Mouse (Mus musculus) ES-E14 (cell line): Measurements from ENCODE around the gene Selenbp1. TPM values are rescaled to one million over a fixed set of nuclear protein-coding genes. Genes with fewer than 3 reads are reported as not detected.
"Not testable (repeated sequence)": the region's sequence is repeated elsewhere in the genome, so short reads cannot be mapped to it uniquely, and the experiment has no call there.

Experiments used
- DNase-seq: peaks from one replicate; pipeline ENCODE4 v3.0.0-alpha.2; 2013; ENCODE audit warnings: low read depth, low spot score
- H3K27ac ChIP-seq: 2 replicates; pipeline ENCODE4 v1.5.1; 2012; ENCODE audit warnings: low read depth, mild to moderate bottlenecking, low read length, moderate library complexity, mixed read lengths; ENCODE audit not compliant: poor library complexity, insufficient read depth, severe bottlenecking
- H3K36me3 ChIP-seq: 2 replicates; pipeline ENCODE4 v1.6.1; 2012; ENCODE audit warnings: mild to moderate bottlenecking, low read length, moderate library complexity, mixed read lengths; ENCODE audit not compliant: control insufficient read depth, poor library complexity, insufficient read depth, severe bottlenecking
- H3K4me1 ChIP-seq, 2 experiments: fragments of 150-350 bp in 1 of 2; sonication (generic) in 1 of 2; 2 replicates each; pipeline ENCODE4 v1.6.1; 2012; ENCODE audit warnings: low read length in 2 of 2, mild to moderate bottlenecking in 1 of 2, mixed read lengths in 1 of 2; ENCODE audit not compliant: control insufficient read depth in 2 of 2, insufficient read depth in 2 of 2, poor library complexity in 1 of 2
- H3K4me3 ChIP-seq, 2 experiments: fragments of 150-350 bp in 1 of 2; sonication (generic) in 1 of 2; 2 replicates each; pipeline ENCODE4 v1.5.1; 2012; ENCODE audit warnings: low read length in 2 of 2, low read depth in 1 of 2, mild to moderate bottlenecking in 1 of 2, mixed read lengths in 1 of 2; ENCODE audit not compliant: insufficient read depth in 1 of 2, poor library complexity in 1 of 2, severe bottlenecking in 1 of 2
- H3K9ac ChIP-seq: 2 replicates; pipeline ENCODE4 v1.6.1; 2012; ENCODE audit warnings: low read depth, mild to moderate bottlenecking, low read length, mixed read lengths; ENCODE audit not compliant: poor library complexity, insufficient read depth, severe bottlenecking
- H3K9me3 ChIP-seq: fragments of 150-350 bp; sonication (generic); 2 replicates; pipeline ENCODE4 v1.6.1; 2012; ENCODE audit warnings: low read depth, mild to moderate bottlenecking, low read length; ENCODE audit not compliant: control insufficient read depth, insufficient read depth
- CHD2 ChIP-seq: IDR thresholded peaks from 2 replicates; pipeline ENCODE4 v1.6.1; 2014; ENCODE audit warnings: mild to moderate bottlenecking, low read depth, low read length, inconsistent platforms
- HCFC1 ChIP-seq: IDR thresholded peaks from 2 replicates; pipeline ENCODE4 v1.6.1; 2012; ENCODE audit warnings: low read length, inconsistent platforms, borderline replicate concordance; ENCODE audit not compliant: insufficient read depth
- MAFK ChIP-seq: IDR thresholded peaks from 2 replicates; pipeline ENCODE4 v1.6.1; 2014; ENCODE audit warnings: mild to moderate bottlenecking, low read depth, low read length, inconsistent platforms; ENCODE audit not compliant: insufficient read depth
- ZC3H11A ChIP-seq: IDR thresholded peaks from 2 replicates; pipeline ENCODE4 v1.6.1; 2012; ENCODE audit warnings: low read depth, mild to moderate bottlenecking, inconsistent platforms, low read length, borderline replicate concordance
- ZNF384 ChIP-seq: IDR thresholded peaks from 2 replicates; pipeline ENCODE4 v1.6.1; 2012; ENCODE audit warnings: low read depth, low read length, inconsistent platforms
- in situ Hi-C, 2 experiments: fragments of 600-800 bp; cut with MboI; formaldehyde crosslinking; loops; one replicate each; pipeline ENCODE4 v1.15.1; 2025; ENCODE audit warnings: low sequenced_read_pairs in 2 of 2, inconsistent platforms in 1 of 2; ENCODE audit not compliant: unreplicated experiment in 2 of 2
- total RNA-seq: library from RNA; depleted of rRNA; stranded (reverse); fragments of 300-350 nt; gene quantifications from 2 replicates; pipeline ENCODE4 v1.2.3, GENCODE M21; 2012

Selenbp1 gene
- total RNA-seq, 1 experiment = 1.5 TPM

GRCm38 (mm10) chr3:94922333-94922732 lies 10.5 kb upstream of the Selenbp1 start:
- Histone ChIP-seq H3K4me1 (peaks cover 2 to 9% of the 10 kb centered on the region in 2 experiments; a peak in 3 of 4 replicates), H3K27ac (no peak overlapping the region), H3K9me3 (no peaks in the 10 kb centered on the region), H3K36me3 (no peaks in the 10 kb centered on the region), H3K4me3 (no peak overlapping the region), H3K9ac (no peak overlapping the region)
- no peak for TF ChIP-seq CHD2
- TF ChIP-seq HCFC1 = no peak
- no peak for TF ChIP-seq MAFK
- TF ChIP-seq ZNF384 = no peak
- TF ChIP-seq ZC3H11A = no peak
- in situ Hi-C loops = no loop called here
- no peak for DNase-seq

GRCm38 (mm10) chr3:94924688-94925087 lies 8.2 kb upstream of the Selenbp1 start:
- in situ Hi-C loops = no loop called here
- no peak overlapping the region for H3K27ac ChIP-seq
- no peaks in the 10 kb centered on the region for H3K9me3 ChIP-seq
- H3K4me1 ChIP-seq = peaks cover 0 to 2% of the 10 kb centered on the region in 2 experiments; a peak in 1 of 4 replicates
- DNase-seq = no peak
- TF ChIP-seq ZC3H11A (no peak), ZNF384 (no peak), HCFC1 (no peak), CHD2 (no peak), MAFK (no peak)
- H3K4me3 ChIP-seq = no peak overlapping the region
- H3K9ac ChIP-seq = no peak overlapping the region
- H3K36me3 ChIP-seq = no peaks in the 10 kb centered on the region

- H3K36me3 ChIP-seq, DNase-seq, H3K27ac ChIP-seq, H3K9ac ChIP-seq, H3K4me3 ChIP-seq, in situ Hi-C loops, H3K9me3 ChIP-seq, H3K4me1 ChIP-seq: not testable (repeated sequence)
Measured at GRCm38 (mm10) chr3:94926301-94926736, 6.5 kb upstream of the Selenbp1 start.

- H3K4me3 ChIP-seq, H3K36me3 ChIP-seq, DNase-seq, H3K9ac ChIP-seq, H3K27ac ChIP-seq, in situ Hi-C loops, H3K9me3 ChIP-seq: not testable (repeated sequence)
- peaks cover 1 to 10% of the 10 kb centered on the region in 2 experiments; a peak in 2 of 4 replicates for H3K4me1 ChIP-seq
Measured at GRCm38 (mm10) chr3:94928979-94929378, 3.9 kb upstream of the Selenbp1 start.

- H3K36me3 ChIP-seq, DNase-seq, H3K9ac ChIP-seq, in situ Hi-C loops, H3K27ac ChIP-seq, H3K9me3 ChIP-seq, H3K4me3 ChIP-seq: not testable (repeated sequence)
- peaks cover 1 to 10% of the 10 kb centered on the region in 2 experiments; a peak in 2 of 4 replicates for H3K4me1 ChIP-seq
Measured at GRCm38 (mm10) chr3:94930386-94931266, 2.2 kb upstream of the Selenbp1 start.

GRCm38 (mm10) chr3:94931427-94932082 lies 1.3 kb upstream of the Selenbp1 start:
- H3K9me3 ChIP-seq, H3K36me3 ChIP-seq, DNase-seq, H3K9ac ChIP-seq, H3K27ac ChIP-seq, H3K4me3 ChIP-seq, in situ Hi-C loops: not testable (repeated sequence)
- peaks cover 1 to 11% of the 10 kb centered on the region in 2 experiments; a peak in 2 of 4 replicates for H3K4me1 ChIP-seq

- H3K36me3 ChIP-seq, in situ Hi-C loops, H3K4me3 ChIP-seq, H3K27ac ChIP-seq, DNase-seq, H3K9ac ChIP-seq, H3K9me3 ChIP-seq: not testable (repeated sequence)
- peaks cover 1 to 11% of the 10 kb centered on the region in 2 experiments; a peak in 2 of 4 replicates for H3K4me1 ChIP-seq
Measured at GRCm38 (mm10) chr3:94932279-94932678, 577 bp upstream of the Selenbp1 start.
